Mouse (Mus musculus): ENCODE data around the gene Gas2l1. TPM values are rescaled to one million over a fixed set of nuclear protein-coding genes. Genes with fewer than 3 reads are reported as not detected.

Gene Gas2l1
- polyA plus RNA-seq, 1 experiment, result 99.7 TPM

DNA sequence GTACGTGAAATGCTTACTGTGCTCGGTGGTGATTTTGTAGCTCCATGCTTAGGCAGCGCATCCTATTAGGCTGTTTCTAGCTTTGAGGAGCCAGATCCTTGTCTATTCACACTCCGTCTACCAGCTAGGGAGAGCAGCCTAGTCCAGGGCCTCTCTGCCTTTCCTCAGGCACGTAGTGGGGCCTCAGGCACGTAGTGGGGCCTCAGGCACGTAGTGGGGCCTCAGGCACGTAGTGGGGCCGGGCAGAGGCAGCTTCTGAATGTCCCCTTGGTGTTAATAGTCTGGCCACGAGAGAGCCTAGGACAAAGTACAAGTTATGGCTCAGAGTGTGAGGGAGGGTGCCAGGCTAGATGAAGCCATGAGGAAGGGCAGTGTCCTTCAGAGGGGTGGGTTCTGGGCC lies 32.4 kb downstream of the Gas2l1 start:
- TF ChIP-seq CTCF (IDR thresholded peaks at IDR 0.05; ENCODE audit: insufficient read depth, low read length) (no peak), POLR2A (IDR thresholded peaks at IDR 0.05; ENCODE audit: borderline replicate concordance, extremely low read depth, low read depth, low read length) (no peak)
- Histone ChIP-seq H3K4me3 (replicated peaks; ENCODE audit: extremely low read depth, low read depth, low read length) (no peak overlapping the region), H3K4me1 (ENCODE audit: control insufficient read depth, insufficient read depth, low read length) (no peaks in the 10 kb centered on the region)
- WGBS, result 92% methylated on average over 10 of the region's 10 CpGs
- no peak for DNase-seq

DNA sequence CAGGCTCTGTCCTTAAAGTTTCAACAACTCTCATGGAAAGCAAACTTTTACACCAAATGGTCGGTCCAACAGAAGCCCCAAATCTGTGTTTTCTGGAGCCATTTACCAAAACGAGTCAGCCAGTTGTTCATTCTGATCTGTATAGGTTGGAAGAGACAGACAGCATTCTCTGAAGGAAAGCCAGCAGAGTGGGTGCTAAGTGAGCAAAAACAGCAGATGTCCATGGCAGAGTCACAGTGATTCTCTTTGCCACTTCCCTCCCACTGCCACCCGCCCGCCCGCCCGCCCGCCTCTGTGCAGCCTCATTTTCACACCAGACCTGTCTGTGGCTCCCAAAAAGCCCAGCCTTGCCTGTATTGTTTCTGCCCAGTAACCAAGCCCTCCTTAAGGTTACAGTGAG lies 36.9 kb downstream of the Gas2l1 start:
- 91% methylated on average over 7 of the region's 7 CpGs for WGBS
- no peak overlapping the region for H3K4me3 ChIP-seq (replicated peaks; ENCODE audit: extremely low read depth, low read depth, low read length)
- DNase-seq, result no peak
- TF ChIP-seq CTCF (IDR thresholded peaks at IDR 0.05; ENCODE audit: insufficient read depth, low read length) (no peak), POLR2A (IDR thresholded peaks at IDR 0.05; ENCODE audit: borderline replicate concordance, extremely low read depth, low read depth, low read length) (no peak)
- no peaks in the 10 kb centered on the region for H3K4me1 ChIP-seq (ENCODE audit: control insufficient read depth, insufficient read depth, low read length)

DNA sequence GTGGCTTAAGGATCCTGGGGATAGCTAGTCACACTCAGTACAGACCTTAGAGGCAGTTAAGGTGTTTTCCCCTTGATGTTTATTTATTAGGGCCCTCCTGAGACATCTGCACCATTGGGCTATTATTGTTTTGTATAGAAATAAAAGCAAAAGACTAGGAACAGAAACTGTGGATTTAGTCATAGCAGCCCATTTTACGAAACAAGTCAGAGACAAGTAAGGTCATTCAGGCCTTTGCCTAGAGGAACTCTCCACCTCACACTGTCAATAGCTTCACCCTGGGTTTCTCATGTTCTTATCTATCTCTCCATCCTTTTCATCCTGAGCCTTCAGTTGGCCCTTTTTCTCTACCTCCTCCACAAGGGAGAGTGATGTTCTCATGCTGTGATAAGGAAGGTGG lies 40.0 kb downstream of the Gas2l1 start:
- no peak for TF ChIP-seq POLR2A (IDR thresholded peaks at IDR 0.05; ENCODE audit: borderline replicate concordance, extremely low read depth, low read depth, low read length)
- H3K4me1 ChIP-seq (ENCODE audit: control insufficient read depth, insufficient read depth, low read length), result no peaks in the 10 kb centered on the region
- WGBS, result 94% methylated on average over 1 of the region's 1 CpGs
- no peak overlapping the region for H3K4me3 ChIP-seq (replicated peaks; ENCODE audit: extremely low read depth, low read depth, low read length)
- no peak for DNase-seq

DNA sequence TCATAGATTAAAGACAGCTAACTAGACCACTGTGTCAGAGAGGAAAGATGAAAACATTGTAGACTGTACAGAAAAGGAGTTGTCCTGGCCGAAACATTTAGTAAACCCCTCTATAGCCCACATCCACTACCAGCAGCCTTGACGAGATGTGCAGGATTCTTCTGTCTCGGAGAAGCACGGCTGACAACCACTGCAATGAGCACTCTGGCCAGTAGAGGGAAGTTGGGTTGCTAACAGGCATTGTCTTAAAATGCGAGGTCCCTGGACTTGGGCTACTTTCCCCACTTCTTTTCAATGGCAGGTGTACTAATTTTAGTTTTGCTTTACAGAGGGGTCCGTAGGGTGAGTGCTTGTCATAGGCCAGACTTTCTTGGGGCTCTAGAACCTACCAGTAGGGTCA lies 47.6 kb downstream of the Gas2l1 start:
- DNase-seq, result no peak
- 71% methylated on average over 6 of the region's 6 CpGs for WGBS
- no peak for TF ChIP-seq POLR2A (IDR thresholded peaks at IDR 0.05; ENCODE audit: borderline replicate concordance, extremely low read depth, low read depth, low read length)
- TF ChIP-seq CTCF (IDR thresholded peaks at IDR 0.05; ENCODE audit: insufficient read depth, low read length), result peak; percentile 42; the same call in 1 of the 2 replicates
- Histone ChIP-seq H3K4me1 (ENCODE audit: control insufficient read depth, insufficient read depth, low read length) (no peaks in the 10 kb centered on the region), H3K4me3 (replicated peaks; ENCODE audit: extremely low read depth, low read depth, low read length) (no peak overlapping the region)

DNA sequence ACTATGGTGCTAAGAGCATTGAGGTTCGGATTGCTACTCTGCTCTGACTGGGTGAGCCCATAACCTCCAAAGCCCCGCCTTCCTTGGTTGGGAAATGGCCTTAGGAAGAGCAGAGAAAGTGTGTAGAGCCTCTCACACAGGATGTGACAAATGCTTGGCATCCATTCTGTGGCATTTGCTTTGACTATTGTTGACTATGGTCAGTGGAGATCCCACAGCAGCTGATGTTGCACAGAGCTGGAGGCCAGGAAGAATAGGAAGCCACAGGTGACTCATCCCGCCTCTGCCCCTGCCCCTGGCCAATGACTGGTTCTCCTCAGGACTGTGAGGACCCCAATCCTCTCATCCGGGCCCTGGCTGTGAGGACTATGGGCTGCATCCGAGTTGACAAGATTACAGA lies 48.8 kb downstream of the Gas2l1 start:
- no peak for DNase-seq
- Histone ChIP-seq H3K4me3 (replicated peaks; ENCODE audit: extremely low read depth, low read depth, low read length) (no peak overlapping the region), H3K4me1 (ENCODE audit: control insufficient read depth, insufficient read depth, low read length) (no peaks in the 10 kb centered on the region; the same call in 1 of the 2 replicates)
- 87% methylated on average over 5 of the region's 5 CpGs for WGBS
- TF ChIP-seq POLR2A (IDR thresholded peaks at IDR 0.05; ENCODE audit: borderline replicate concordance, extremely low read depth, low read depth, low read length) (no peak), CTCF (IDR thresholded peaks at IDR 0.05; ENCODE audit: insufficient read depth, low read length) (no peak)

DNA sequence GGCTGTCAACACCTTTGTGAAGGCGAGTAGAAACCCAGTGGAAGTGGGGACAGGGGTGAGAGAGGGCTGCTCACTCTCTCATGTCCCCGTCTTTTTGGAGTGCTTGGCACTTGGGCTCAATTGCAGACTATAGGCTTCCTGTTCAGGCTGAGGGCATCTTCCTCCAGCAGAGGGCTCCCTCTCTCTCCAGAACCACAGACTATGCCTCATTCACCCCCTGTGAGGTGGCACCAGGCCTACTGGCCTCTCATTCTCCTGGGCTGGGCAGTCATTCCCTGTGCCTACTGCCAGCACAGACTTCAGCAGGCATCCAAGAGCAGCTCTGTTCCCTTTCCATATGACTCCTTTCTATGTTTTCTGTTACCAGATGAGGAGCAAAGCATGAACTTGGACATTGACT lies 49.4 kb downstream of the Gas2l1 start:
- DNase-seq, result peak; percentile 64
- WGBS, result 44% methylated on average over 2 of the region's 2 CpGs
- TF ChIP-seq POLR2A (IDR thresholded peaks at IDR 0.05; ENCODE audit: borderline replicate concordance, extremely low read depth, low read depth, low read length), result no peak
- TF ChIP-seq CTCF (IDR thresholded peaks at IDR 0.05; ENCODE audit: insufficient read depth, low read length), result peak; percentile 83
- Histone ChIP-seq H3K4me3 (replicated peaks; ENCODE audit: extremely low read depth, low read depth, low read length) (no peak overlapping the region), H3K4me1 (ENCODE audit: control insufficient read depth, insufficient read depth, low read length) (no peaks in the 10 kb centered on the region; the same call in 1 of the 2 replicates)

- WGBS, result 65% methylated on average over 5 of the region's 5 CpGs
- TF ChIP-seq CTCF (IDR thresholded peaks at IDR 0.05; ENCODE audit: insufficient read depth, low read length) (no peak), POLR2A (IDR thresholded peaks at IDR 0.05; ENCODE audit: borderline replicate concordance, extremely low read depth, low read depth, low read length) (no peak)
- DNase-seq, result no peak
- H3K4me3 ChIP-seq (replicated peaks; ENCODE audit: extremely low read depth, low read depth, low read length), result no peak overlapping the region
- no peaks in the 10 kb centered on the region; the same call in 1 of the 2 replicates for H3K4me1 ChIP-seq (ENCODE audit: control insufficient read depth, insufficient read depth, low read length)
Measured at GRCm38 (mm10) chr11:5012213-5012715, 52.9 kb downstream of the Gas2l1 start.

- no peak for DNase-seq
- no peak for TF ChIP-seq CTCF (IDR thresholded peaks at IDR 0.05; ENCODE audit: insufficient read depth, low read length)
- no peak for TF ChIP-seq POLR2A (IDR thresholded peaks at IDR 0.05; ENCODE audit: borderline replicate concordance, extremely low read depth, low read depth, low read length)
- H3K4me3 ChIP-seq (replicated peaks; ENCODE audit: extremely low read depth, low read depth, low read length), result no peak overlapping the region
- 53% methylated on average over 1 of the region's 1 CpGs for WGBS
- no peaks in the 10 kb centered on the region; the same call in 1 of the 2 replicates for H3K4me1 ChIP-seq (ENCODE audit: control insufficient read depth, insufficient read depth, low read length)
Measured at GRCm38 (mm10) chr11:5011480-5011879, 53.6 kb downstream of the Gas2l1 start.

DNA sequence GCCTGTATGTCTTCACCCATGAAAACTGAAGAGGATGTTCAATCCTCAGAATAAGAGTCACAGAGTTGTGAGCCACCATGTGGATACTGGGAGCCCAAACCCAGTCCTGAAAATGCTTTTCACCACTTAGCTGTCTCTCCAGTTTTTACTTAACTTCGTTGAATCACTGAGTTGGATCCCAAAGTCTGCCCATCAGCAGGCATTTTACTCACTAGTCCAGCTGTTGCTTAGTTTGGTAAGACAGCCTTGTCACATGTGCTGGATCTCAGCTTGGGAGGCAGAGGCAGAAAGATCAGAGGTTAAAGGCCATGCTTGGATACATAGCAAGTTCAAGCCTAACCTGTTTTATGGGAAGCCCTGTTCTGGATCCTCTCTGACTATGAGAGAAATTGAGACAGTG lies 54.9 kb downstream of the Gas2l1 start:
- Histone ChIP-seq H3K4me1 (ENCODE audit: control insufficient read depth, insufficient read depth, low read length) (no peaks in the 10 kb centered on the region; the same call in 1 of the 2 replicates), H3K4me3 (replicated peaks; ENCODE audit: extremely low read depth, low read depth, low read length) (no peak overlapping the region)
- no peak for TF ChIP-seq CTCF (IDR thresholded peaks at IDR 0.05; ENCODE audit: insufficient read depth, low read length)
- no peak for TF ChIP-seq POLR2A (IDR thresholded peaks at IDR 0.05; ENCODE audit: borderline replicate concordance, extremely low read depth, low read depth, low read length)
- WGBS, result 78% methylated on average over 1 of the region's 1 CpGs
- DNase-seq, result no peak

DNA sequence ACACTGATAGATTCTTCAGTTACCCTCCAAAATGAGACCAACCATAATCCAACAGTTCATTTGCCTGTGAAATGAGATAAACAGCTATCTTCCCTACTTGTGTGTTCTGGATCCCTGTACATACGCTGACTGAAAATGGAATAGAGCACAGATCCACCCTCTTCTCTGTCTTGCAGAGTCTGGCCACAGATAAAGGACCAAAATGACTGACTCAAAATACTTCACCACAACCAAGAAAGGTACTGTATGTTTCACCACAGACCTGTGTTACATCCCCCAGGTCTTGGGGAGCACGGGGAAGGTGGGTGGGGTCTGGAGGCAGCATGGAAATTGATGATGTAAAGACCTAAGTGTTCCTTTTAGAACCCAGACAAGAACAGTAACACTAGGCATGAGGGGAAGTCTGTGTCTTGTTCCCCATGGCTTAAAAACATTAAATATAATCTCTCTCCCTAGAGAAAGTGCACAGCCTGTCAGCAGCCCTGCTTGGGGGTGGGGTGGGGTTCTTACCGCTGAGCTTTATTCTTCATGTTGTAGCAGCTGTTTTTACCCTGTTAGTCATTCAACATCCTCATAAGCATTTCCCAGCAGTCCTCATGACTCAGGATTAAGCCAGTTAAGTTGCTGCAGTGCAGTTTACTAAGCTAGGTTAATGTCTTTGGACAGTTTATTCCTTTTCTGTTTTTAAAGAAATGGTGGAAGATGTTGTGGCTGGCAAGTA lies 55.6 kb downstream of the Gas2l1 start:
- TF ChIP-seq CTCF (IDR thresholded peaks at IDR 0.05; ENCODE audit: insufficient read depth, low read length) (no peak), POLR2A (IDR thresholded peaks at IDR 0.05; ENCODE audit: borderline replicate concordance, extremely low read depth, low read depth, low read length) (no peak)
- DNase-seq, result no peak
- 73% methylated on average over 3 of the region's 3 CpGs for WGBS
- Histone ChIP-seq H3K4me3 (replicated peaks; ENCODE audit: extremely low read depth, low read depth, low read length) (no peak overlapping the region), H3K4me1 (ENCODE audit: control insufficient read depth, insufficient read depth, low read length) (no peaks in the 10 kb centered on the region; the same call in 1 of the 2 replicates)
